11 mouse cellular contexts compared by ENCODE assay signal in genomic region chr14:25599934-25600333, GRCm38 (mm10).
DNase-seq lines count a peak whose midpoint lies in the region; ATAC-seq lines count a peak whose summit lies in the region.
"Had no signal": no experiment of that assay in that cellular context is flagged by ENCODE, and none has a peak within 500 bp of the region (broad histone marks: within the 10 kb centered on the region; RNA-seq: fewer than 3 reads in every experiment).

No protein-coding gene starts in this region.

- ATAC-seq in frontal cortex, adult (ENCODE audit: low TSS enrichment) = 0 out of 2 replicates have a peak, but pooled peaks have one; percentile 18
- no peak for ATAC-seq in liver, embryonic 16.5 days (ENCODE audit: low read depth)
- no peak for ATAC-seq in limb, embryonic 15.5 days (ENCODE audit: insufficient number of reproducible peaks, low FRiP score, low TSS enrichment, low read depth)
- no peak for ATAC-seq in CD4-positive, CD25-positive, alpha-beta regulatory T cell, adult 4 months
- ATAC-seq: inflammation-experienced regulatory T-cells, adult 6 months had no signal

- H3K27ac ChIP-seq in liver, embryonic 16.5 days (ENCODE audit: low read length) = peak overlapping the region; percentile 15
- peak overlapping the region; percentile 69 for H3K27ac ChIP-seq in limb, embryonic 15.5 days
- H3K27ac ChIP-seq: macrophage had no signal

- H3K4me3 ChIP-seq in liver, embryonic 16.5 days (ENCODE audit: low read depth, low read length) = no peak overlapping the region
- H3K4me3 ChIP-seq in limb, embryonic 15.5 days = no peak overlapping the region

- H3K4me1 ChIP-seq in liver, embryonic 16.5 days (ENCODE audit: control insufficient read depth, low read depth, low read length) = no peaks in the 10 kb centered on the region; the same call in none of the 2 replicates
- peaks cover 60% of the 10 kb centered on the region for H3K4me1 ChIP-seq in limb, embryonic 15.5 days

- 51% methylated on average over 12 of the region's 12 CpGs for WGBS in liver, embryonic 16.5 days (ENCODE audit: insufficient replicate concordance)
- WGBS in limb, embryonic 15.5 days = 56% methylated on average over 12 of the region's 12 CpGs

- H3K9me3 ChIP-seq in liver, embryonic 16.5 days (replicated peaks; ENCODE audit: control insufficient read depth, low read length) = no peaks in the 10 kb centered on the region
- H3K9me3 ChIP-seq in limb, embryonic 15.5 days = no peaks in the 10 kb centered on the region

- no peak overlapping the region for H3K4me2 ChIP-seq in liver, embryonic 16.5 days (ENCODE audit: low read depth, low read length)
- H3K4me2 ChIP-seq in limb, embryonic 15.5 days = no peak overlapping the region

- H3K27me3 ChIP-seq in liver, embryonic 16.5 days (ENCODE audit: control insufficient read depth, insufficient read depth, low read depth, low read length) = no peaks in the 10 kb centered on the region
- H3K27me3 ChIP-seq in limb, embryonic 15.5 days = no peaks in the 10 kb centered on the region
- H3K27me3 ChIP-seq: CH12.LX had no signal

- no peaks in the 10 kb centered on the region for H3K36me3 ChIP-seq in liver, embryonic 16.5 days (ENCODE audit: control insufficient read depth, insufficient read depth)
- peaks cover 40% of the 10 kb centered on the region; the same call in 1 of the 2 replicates for H3K36me3 ChIP-seq in limb, embryonic 15.5 days

- DNase-seq in frontal cortex, postnatal 10 days (ENCODE audit: low spot score in 2 of 2) = no peak
- DNase-seq in liver = no peak
- peak; percentile 53 for DNase-seq in cerebellum, adult 8-10 months
- DNase-seq in thymus, adult 18-20 months = no peak

- H3K9ac ChIP-seq in liver, embryonic 16.5 days (ENCODE audit: low read depth, low read length) = no peak overlapping the region
- no peak overlapping the region for H3K9ac ChIP-seq in limb, embryonic 15.5 days
